Mouse (Mus musculus) kidney, postnatal 10 days (tissue): ENCODE data around the gene Rinl.
A peak's percentile ranks its signal among the peaks of the same experiment; 100 is the strongest.

Experiments used
- DNase-seq: peaks from one replicate; pipeline ENCODE4 v3.0.0; 2021; ENCODE audit warnings: mixed read lengths

Rinl gene

DNA sequence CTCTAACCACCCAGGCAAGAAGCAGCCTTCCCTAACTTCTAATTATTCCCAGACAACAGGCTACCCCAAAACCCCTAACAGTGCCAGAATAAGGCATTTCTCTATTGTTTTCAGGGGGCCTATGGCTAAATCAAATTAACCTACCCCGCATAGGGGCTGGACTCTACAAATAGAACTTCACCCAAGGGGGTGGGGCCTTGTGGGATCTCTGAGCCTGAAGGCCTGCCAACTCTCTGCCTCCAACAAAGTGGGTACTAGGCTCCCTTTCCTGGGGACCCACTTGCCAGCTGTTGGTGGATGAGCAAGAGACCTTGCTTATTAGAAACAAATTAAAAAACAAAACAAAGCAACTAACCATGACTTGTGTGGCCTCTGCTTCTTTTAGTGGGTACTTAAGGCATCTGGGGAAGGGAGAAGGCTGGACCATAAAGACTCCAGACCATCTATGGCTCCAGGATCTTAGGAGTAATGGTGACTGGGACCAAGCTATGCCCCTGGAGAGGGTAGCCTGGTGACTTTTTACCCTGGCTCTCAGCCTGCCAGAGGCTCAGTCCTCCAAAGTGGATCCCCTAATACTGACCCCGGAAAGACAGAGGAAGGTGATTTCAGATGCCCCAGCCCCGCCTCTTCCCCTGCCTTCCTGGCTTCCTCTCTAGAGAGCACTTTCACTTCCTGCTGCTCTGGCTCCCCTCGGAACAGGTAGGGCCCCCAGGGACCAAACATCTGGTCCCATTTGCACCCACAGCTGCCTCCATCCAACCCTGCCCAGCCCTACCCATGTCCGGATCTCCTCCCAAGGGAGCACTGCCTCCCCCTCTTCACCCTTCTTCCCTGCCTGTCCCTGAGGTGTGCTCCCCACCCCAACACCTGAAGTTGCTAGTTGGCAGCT is at the start of gene Rinl:
Gene Rinl (plus strand): TSS at position 663 of the 889 bp plus-strand sequence.
- no peak for DNase-seq

DNA sequence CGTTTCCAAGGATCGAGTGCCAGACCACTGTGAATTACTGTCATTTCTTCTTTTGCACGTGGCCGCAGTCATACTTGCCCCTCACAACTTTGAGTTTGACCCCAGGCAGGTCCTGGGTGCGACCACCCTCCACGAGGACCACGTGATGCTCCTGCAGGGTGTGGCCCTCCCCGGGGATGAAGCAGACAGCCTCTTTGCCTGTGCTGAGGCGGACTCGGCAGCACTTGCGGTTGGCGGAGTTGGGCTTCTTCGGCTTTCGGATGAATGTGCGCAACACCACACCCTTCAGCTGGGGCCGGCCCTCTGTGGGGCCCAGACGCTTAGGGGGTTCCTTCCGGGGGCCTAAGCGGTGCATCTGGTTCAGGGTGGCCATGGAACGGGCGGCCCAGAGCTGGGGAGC is 48.9 kb upstream of the Rinl start:
- DNase-seq, result no peak

DNA sequence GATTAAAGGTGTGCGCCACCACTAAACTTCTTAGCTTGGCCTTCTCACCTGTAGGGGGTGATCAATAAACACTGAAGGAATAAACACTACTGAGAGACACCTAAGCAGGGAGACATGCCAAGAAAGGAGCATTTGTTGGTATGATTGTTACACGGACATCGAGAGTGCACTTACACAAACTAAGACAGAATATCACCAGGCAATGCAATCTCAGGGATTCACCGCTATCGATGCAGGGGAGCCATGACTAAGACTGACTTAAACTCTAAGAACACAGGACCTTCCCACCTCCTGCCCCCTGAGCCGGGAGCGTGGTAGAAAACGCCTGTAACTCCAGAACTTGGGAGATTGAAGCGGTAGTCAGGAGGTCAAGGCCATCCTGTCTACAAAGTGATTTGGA is 47.8 kb upstream of the Rinl start:
- DNase-seq, result no peak

DNA sequence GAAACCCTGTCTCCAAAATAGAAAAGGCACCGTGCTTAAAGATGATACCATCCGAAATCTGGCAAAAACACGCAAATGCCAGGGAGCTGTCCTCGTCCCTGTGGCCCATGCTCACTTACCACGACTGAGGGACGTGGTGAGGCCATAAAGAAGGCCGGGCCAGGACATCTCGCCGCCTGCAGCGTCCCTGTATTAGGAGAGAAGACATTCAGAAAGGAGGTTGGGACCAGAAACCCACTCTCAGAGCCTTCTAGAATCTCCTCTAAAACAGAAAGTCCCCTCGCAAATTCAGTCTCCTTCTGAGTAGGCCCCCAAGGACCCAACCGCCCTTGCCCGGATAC is 47.4 kb upstream of the Rinl start:
- DNase-seq, result no peak

DNA sequence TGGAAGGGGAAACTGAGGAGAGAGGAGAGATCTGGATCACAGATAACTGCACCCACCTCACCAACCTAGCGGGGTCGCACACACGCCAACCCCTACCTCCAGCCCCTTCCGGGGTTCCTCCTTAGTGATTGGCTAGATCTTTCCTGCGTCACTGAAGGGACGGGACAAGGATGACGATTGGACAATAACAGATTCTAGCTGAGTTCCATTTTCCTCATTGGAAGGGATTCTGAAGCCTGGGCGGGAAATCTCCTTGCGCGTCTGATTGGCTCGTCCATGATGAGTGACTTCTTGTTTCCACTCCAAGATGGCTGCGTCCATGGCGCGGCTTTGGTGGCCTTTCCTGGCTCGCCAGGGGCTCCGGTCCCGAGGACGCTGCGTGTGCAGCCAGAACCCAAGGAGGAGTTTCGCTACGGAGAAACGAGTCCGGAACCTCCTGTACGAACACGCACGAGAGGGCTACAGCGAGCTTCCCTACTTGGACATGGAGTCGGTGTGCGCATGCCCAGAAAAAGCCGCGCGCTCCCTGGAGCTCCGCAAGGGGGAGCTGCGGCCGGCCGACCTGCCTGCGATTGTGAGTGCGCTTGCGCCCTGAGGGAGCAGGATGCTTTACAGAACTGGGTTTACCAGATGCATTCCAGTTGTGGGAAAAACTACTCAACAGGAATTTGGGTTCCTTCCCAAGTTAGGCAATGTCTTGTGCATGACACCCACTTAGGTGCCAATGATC is 46.9 kb upstream of the Rinl start, which contains the start of the genes Mrps12 and Sars2:
Gene Mrps12 (minus strand): TSS at position 112 of the 730 bp plus-strand sequence.
Gene Sars2 (plus strand): TSS at position 284 of the 730 bp plus-strand sequence.
- peak; percentile 95 for DNase-seq

DNA sequence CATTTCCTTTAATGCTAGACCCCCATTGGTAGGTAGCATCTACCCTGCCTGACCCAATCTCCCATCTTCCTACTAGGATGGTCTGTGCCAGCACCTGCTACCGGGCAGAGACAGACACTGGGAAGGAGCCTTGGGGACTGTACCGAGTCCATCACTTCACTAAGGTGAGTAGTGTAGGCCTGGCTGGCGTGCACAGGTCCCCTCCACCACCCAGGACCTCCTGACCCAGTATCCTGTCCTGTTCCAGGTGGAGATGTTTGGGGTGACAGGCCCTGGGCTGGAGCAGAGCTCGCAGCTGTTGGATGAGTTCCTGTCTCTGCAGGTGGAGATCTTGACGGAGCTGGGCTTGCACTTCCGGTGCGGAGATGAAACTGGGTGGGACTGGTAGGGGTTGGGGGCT is 38.8 kb upstream of the Rinl start:
- DNase-seq, result no peak

DNA sequence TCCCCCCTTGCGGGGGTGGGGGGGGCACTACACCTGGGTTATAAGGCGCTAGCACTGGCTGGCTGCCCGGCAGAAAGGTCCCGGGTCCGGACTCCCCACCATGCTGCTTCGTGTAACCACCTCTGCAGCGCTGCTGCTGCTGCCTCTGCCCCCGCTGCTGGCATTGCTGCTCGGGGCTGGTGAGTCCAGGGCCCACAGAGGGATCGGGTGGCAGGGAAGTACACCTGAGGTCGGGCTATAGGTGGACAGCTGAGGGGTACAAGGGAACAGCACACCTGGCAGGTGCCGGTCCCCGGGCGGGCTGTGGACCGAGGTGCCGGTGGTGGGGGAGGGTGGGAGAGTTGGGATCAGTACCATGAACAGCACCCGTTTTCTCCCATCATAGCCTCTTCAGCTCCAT is 32.7 kb upstream of the Rinl start, which contains the start of gene Ccer2:
Gene Ccer2 (plus strand): TSS at position 96 of the 400 bp plus-strand sequence.
- DNase-seq, result no peak

DNA sequence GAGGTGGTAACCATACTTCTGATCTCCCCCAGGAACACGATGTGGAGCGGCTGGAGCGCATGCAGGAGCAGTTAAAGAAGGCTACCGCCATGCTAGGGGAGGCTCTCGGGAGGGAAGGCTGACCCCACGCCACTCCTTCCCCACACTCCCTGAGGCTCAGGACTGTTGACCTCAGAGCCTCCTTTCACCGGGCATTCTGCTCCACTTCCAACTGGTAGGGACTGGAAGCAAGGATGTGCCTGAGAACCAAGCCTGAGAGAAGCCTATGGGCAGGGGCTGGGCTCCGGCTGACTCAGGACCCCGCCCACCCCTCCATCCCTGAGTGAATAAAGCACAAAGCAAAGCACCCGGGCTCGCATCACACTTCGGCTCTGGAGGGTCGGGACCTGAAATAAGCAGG is 30.1 kb upstream of the Rinl start:
- DNase-seq, result no peak

DNA sequence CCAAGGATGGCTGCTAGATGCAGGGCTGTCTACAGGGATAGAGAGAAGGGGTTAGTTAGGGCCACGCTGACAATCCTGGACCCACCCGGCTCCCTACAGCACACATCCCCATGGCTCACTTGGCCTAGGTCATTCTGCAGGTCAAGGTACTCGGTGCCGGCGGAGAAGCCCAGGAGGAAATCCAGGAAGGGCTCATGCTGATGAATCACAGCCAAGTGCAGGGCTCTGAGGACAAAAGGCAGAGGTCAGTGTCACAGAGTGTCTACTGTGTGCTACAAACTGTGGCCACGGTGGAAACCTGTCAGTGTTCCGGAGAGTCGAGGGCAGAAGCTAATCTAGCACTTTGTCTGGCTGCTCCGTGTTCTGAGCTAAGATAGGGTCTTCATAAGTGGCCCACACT is 26.9 kb upstream of the Rinl start:
- DNase-seq, result no peak

DNA sequence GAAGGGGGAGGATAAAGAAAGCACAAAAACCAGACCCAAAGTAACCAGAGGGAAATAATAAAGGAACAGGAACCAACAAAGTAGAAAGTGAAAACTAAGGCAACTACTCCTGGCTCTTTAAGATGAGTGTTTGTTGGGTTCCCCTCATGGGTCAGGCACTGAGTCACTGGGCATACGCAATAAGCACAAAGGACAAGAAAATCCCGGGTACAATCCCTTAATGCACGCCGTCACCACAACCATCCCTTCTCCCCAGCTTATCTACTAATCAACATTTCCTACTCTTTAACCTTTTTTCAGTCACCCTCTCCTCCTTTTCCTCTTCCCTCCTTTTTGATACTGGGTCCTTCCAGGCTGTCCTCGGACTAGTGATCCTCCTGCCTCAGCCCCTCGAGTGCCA is 23.6 kb upstream of the Rinl start:
- no peak for DNase-seq

DNA sequence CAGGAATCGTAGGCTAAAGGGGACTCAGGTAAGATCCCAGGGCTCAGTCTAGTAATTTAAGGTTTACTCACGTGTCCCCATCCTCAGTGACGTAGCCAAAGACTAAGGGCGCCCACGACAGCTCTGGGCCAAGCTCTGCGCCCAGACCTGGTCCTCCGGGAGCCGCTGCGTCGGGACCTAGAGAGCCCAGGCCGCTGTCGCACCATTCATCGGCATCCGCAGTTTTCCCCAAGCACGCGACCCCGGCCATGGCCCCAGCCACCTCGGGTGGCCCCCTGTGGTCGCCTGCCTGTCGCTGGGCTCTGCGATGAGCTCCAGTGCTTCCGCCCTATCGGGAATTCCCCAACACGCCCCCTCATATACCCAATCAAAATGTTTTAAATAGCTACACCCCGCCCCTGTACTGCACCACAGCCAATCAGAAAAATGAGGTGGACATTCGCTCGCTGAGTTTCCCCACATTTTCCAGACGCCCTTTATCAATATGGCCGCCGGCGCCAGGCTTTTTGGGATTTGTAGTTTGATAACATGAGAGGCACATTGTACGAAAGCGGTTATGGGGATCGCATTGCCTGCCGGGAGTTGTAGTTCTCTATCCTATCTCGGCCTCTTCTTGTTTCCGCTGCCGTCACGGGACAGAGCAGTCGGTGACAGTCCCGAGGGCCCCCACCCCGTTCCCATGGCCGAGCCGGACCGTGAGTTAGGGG is 22.4 kb upstream of the Rinl start, which contains the start of gene Sirt2:
Gene Sirt2 (plus strand): TSS at position 563 of the 707 bp plus-strand sequence.
- DNase-seq, result peak; percentile 97

DNA sequence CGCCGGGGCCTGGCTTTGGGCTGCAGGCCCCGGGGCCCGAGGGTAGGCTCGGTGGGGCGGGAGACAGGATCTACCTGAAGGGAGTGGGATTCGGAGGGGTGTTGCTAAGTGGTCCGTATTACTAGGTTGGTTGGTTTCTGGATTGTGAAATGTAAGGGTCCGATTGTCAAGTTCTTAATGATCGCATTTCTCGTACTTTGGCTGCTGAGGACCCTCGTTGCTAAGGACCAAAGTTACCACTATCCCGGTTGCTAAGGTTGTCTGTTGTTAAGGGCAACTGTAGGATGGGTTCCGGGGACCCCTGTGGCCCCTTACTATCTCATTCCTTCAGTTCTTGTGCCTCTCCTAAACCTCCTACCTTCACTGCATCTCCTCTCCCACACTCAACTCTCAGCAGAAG is 21.9 kb upstream of the Rinl start:
- no peak for DNase-seq

DNA sequence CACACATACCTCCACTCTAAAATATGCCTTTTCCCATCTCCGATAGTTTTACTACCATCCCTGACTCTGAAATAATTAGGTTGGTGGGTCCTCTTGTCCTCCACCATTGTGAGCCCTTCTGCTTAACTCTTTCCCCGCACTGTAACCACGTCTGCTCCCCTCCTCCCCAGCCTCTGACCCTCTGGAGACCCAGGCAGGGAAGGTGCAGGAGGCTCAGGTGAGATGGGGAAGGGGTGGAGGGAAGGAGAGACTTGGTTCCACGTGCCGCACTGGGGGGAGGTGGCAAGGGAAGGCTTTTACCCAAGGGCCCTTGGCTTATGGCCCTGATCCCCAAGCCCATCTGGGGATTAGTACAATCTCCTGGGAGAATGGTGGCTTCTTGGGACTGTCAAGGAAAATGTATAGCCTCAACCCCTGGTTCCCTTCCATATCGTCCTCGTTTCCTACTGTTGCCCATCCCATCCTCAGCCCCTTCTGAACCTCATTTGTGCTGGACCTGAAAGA is 21.3 kb upstream of the Rinl start, which contains the start of gene Nfkbib:
Gene Nfkbib (minus strand): TSS at position 51 of the 504 bp plus-strand sequence.
- no peak for DNase-seq

DNA sequence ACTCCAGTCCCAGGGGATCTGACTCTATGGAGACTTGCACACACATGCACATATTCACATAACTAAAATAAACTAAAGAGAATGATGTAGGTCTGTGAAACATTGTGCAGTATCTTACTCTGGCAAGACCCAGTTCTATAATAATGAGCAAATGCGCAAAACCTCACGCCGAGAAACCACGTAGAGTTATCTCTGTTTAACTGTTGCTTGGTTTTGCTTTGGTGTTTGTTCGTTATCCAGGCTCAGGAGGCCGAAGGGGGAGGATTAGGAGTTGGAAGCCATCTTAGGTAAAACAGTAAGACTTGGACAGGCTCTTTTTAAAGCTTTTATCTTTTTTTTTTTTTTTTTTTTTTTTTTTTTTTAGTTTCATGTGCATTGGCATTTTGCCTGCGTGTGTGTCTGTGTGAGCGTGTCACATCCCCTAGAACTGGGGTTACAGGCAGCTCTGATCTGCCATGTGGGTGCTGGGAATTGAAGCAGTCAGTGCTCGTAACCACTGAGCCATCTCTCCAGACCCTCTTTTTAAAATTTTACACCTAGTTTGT is 19.3 kb upstream of the Rinl start:
- no peak for DNase-seq

DNA sequence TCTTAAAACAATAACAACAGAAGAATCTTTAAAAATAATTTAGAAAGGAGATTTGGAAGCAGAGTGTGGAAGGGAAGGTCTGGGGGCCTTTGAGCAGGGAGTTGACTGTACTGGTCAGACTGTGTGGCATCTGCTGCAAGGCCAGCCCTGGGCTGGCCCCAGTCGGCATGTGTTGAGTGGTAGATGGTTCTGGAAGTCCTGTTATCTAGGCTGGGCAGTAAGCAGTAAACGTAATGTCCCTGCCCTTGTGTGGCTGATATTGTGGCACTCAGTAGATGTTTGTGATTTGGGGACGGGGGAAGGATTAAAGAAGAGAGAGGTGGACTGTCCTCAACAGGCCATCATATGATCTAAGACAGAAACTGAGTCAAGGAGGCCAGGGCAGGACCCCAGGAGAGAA is 18.5 kb upstream of the Rinl start:
- DNase-seq, result no peak

DNA sequence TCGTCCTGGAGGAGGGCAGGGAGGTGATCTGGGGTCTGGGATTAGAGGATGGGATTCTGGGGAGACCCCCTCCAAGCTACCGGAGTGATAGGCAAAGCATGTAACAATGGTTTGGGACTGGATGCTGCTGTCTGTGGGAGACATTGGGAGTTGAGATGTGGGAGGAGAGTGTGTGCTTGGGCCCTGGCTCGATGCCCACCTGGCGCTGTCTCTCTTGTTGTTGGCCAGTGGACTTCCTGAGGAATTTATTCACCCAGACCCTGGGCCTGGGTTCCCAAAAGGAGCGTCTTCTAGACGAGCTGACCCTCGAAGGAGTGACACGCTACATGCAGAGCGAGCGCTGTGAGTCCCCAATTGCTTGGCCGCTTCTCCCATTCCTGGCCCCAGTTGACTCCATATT is 16.9 kb upstream of the Rinl start:
- DNase-seq, result peak; percentile 63

DNA sequence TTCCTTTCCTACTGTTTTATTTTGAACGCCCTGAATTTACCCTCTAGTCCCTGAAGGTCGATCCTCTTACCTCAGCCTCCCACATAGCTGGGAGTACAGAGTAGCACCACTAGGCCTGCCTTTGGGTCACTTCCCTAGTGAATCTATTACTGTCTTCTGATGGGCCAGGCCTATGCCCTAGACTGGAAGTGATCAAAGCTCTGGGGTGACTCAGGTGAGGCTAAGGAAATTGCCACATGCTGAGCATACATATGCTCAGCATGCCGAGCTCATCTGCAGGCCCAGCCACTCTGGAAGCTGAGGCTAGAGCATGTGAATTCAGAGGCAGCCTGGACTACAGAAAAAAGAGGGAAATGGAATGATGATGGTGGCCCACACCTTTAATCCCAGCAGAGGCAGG is 15.6 kb upstream of the Rinl start:
- DNase-seq, result no peak

DNA sequence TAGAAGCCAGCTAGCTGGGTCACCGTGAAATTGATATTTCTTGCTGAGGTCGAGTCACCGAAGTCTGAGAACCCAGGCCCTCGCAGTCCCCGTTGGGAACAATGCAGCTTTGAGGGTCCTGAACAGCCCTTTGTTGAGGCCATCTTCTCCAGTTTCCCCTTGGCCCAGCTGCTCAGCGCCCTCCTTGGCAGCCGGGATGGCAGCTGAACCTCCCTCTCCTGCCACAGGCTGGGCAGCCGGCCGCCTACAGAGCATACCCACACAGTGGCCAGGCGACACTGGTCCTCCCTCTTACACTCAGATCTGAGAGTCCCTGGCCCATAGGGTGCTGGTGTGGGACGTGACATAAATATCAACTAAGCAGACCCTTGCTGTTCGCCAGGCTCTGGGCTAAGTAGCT is 14.6 kb upstream of the Rinl start:
- no peak for DNase-seq

DNA sequence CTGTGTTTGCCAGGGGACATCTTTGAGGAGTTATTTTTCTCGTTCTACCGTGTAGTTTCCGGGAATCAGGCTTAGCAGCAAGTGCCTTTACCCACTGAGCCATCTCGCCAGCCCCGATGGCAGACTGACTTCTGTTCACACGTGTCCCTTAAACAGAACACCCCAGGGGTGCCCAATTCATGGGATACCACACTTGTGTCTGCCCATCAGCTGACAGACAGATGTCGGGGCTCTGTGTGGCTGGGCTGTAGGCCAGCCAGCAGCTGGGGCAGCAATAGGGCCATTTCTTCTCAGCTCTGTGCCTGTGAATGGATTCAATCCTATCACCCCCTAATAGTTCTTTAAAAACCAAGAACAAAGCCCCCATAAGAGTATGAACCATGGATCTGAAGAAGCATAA is 13.6 kb upstream of the Rinl start:
- DNase-seq, result no peak

DNA sequence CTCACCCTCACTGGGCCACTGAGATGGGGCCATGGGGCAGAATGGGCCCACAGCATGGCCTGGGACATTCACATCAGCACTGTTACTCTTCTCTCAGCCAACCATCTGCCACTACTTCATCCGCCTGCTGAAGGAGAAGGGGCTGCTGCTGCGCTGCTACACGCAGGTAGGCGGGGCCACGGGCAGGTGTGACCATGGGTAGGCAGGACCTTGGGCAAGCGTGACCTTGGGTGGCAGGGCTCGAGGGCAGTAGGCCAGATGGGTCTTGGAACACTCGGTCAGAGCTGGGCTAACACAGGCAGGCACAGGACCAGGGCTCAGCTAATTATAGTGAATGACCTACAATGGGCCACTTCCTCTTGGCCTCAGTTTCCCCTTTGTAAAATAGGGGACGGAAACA is 9.9 kb upstream of the Rinl start:
- DNase-seq, result no peak

DNA sequence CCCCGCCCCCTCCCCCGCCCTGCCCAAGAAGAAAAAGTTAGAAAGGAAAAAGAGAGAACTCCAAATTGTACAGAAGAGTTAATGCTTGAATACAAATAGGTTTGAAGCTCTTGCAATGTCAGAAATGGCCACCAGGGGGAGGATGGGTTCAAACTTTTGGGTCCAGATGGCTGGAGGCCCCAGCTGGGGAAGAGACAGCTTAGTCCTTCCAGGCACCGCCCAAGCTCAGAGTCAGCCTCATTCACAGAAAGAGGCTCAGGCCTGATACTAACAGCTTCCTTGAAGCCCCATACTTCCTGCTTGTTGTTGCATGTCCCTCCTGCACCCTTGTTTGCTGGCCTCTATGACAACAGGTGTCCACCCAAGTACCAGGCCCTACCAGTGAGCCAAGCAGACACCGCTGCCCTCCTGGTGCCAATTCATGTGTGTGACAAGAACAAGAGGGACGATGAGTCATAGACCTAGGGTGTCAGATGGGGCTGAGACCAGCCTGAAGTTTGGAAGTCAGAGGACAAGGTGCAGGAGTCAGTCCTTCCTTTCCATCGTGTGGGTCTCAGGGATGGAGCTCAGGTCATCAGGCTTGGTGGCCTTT is 8.6 kb upstream of the Rinl start:
- DNase-seq, result peak; percentile 95

DNA sequence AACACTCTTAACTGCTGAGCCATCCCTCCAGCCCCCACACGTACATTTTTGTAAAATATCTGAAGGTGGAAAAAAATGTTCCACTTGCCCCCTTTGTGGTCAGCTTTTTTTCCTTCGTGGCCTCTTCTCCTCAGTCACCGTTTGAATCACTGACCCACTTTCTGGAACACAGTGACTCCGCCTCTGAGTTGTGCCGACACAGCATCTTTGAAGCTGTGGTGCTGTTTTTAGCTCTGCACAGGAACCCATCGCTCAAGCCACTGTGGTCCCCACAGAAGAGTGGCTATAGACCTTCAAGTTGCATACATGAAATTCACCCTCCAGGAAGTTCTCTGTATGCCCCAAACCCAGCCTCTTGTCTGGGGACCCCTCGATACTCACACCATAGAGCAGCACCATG is 7.9 kb upstream of the Rinl start:
- no peak for DNase-seq
